Mouse (Mus musculus): ENCODE results near the gene Pcnx2. TPM values are rescaled to one million over a fixed set of nuclear protein-coding genes. Genes with fewer than 3 reads are reported as not detected.

Gene Pcnx2
- polyA plus RNA-seq, 1 experiment = 0.45 TPM

DNA sequence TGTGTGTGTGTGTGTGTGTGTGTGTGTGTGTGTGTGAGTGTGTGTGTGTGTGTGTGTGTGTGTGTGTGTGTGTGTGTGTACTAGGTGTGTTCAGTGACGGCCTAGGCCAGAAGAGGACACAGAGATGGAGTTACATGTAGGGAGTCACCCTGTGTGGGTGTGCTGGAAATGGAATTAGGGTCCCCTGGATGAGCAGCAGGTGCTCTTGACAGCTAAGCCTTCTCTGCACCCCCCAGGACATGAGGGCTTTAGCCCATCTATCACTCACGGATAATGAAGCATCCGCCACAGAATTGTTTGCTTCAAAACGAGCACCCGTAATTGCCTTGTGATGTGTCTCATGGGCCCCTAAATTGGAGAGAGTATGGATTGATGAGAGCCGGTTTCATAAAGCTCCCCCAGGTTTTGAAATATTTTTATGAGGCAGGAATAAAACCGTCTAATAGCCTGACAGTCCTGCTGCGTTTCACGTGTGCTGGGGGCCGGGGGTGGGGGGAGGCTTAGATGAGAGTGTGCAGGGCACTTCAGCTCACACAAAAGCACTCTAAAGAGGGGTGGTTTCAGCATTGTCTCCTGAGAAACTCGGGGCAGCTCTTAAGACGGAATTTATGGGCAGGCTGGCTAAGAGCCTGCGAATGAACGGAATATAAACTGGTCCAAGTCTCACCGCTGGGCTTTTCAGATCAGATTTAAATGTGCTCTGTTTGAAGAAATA lies 54.8 kb downstream of the Pcnx2 start:
- Histone ChIP-seq H3K36me3 (ENCODE audit: control insufficient read depth, insufficient read depth, low read length, poor library complexity, severe bottlenecking) (no peaks in the 10 kb centered on the region), H3K9me3 (replicated peaks; ENCODE audit: control insufficient read depth, insufficient read depth, low read length, poor library complexity, severe bottlenecking) (no peaks in the 10 kb centered on the region), H3K27me3 (ENCODE audit: control insufficient read depth, insufficient read depth, low read length, poor library complexity, severe bottlenecking) (no peaks in the 10 kb centered on the region), H3K27ac (ENCODE audit: insufficient read depth, low read length) (no peak overlapping the region), H3K4me3 (ENCODE audit: low read depth, low read length) (no peak overlapping the region), H3K4me1 (ENCODE audit: control insufficient read depth, insufficient read depth, low read length) (no peaks in the 10 kb centered on the region), H3K9ac (ENCODE audit: low read depth, poor library complexity, severe bottlenecking) (no peak overlapping the region)
- TF ChIP-seq CTCF (IDR thresholded peaks at IDR 0.05; ENCODE audit: low read depth, low read length) (no peak), EP300 (IDR thresholded peaks at IDR 0.05; ENCODE audit: insufficient read depth, low read depth, low read length) (no peak)

- Histone ChIP-seq H3K9ac (ENCODE audit: low read depth, poor library complexity, severe bottlenecking) (no peak overlapping the region), H3K4me3 (ENCODE audit: low read depth, low read length) (no peak overlapping the region), H3K36me3 (ENCODE audit: control insufficient read depth, insufficient read depth, low read length, poor library complexity, severe bottlenecking) (no peaks in the 10 kb centered on the region), H3K4me1 (ENCODE audit: control insufficient read depth, insufficient read depth, low read length) (no peaks in the 10 kb centered on the region), H3K27me3 (ENCODE audit: control insufficient read depth, insufficient read depth, low read length, poor library complexity, severe bottlenecking) (no peaks in the 10 kb centered on the region), H3K27ac (ENCODE audit: insufficient read depth, low read length) (no peak overlapping the region), H3K9me3 (replicated peaks; ENCODE audit: control insufficient read depth, insufficient read depth, low read length, poor library complexity, severe bottlenecking) (no peaks in the 10 kb centered on the region)
- no peak for TF ChIP-seq EP300 (IDR thresholded peaks at IDR 0.05; ENCODE audit: insufficient read depth, low read depth, low read length)
These were observed 56.0 kb downstream of the Pcnx2 start for GRCm38 (mm10) chr8:125842158-125842557.

- Histone ChIP-seq H3K9ac (ENCODE audit: low read depth, poor library complexity, severe bottlenecking) (no peak overlapping the region), H3K36me3 (ENCODE audit: control insufficient read depth, insufficient read depth, low read length, poor library complexity, severe bottlenecking) (no peaks in the 10 kb centered on the region), H3K27me3 (ENCODE audit: control insufficient read depth, insufficient read depth, low read length, poor library complexity, severe bottlenecking) (no peaks in the 10 kb centered on the region), H3K4me1 (ENCODE audit: control insufficient read depth, insufficient read depth, low read length) (no peaks in the 10 kb centered on the region), H3K27ac (ENCODE audit: insufficient read depth, low read length) (no peak overlapping the region), H3K4me3 (ENCODE audit: low read depth, low read length) (no peak overlapping the region), H3K9me3 (replicated peaks; ENCODE audit: control insufficient read depth, insufficient read depth, low read length, poor library complexity, severe bottlenecking) (no peaks in the 10 kb centered on the region)
- no peak for TF ChIP-seq POLR2A (IDR thresholded peaks at IDR 0.05; ENCODE audit: insufficient read depth, low read length)
- TF ChIP-seq CTCF (IDR thresholded peaks at IDR 0.05; ENCODE audit: low read depth, low read length) = no peak
- no peak for TF ChIP-seq EP300 (IDR thresholded peaks at IDR 0.05; ENCODE audit: insufficient read depth, low read depth, low read length)
These were observed 73.4 kb downstream of the Pcnx2 start for GRCm38 (mm10) chr8:125824688-125825087.

- Histone ChIP-seq H3K27ac (ENCODE audit: insufficient read depth, low read length) (no peak overlapping the region), H3K4me1 (ENCODE audit: control insufficient read depth, insufficient read depth, low read length) (no peaks in the 10 kb centered on the region), H3K9ac (ENCODE audit: low read depth, poor library complexity, severe bottlenecking) (no peak overlapping the region), H3K27me3 (ENCODE audit: control insufficient read depth, insufficient read depth, low read length, poor library complexity, severe bottlenecking) (no peaks in the 10 kb centered on the region), H3K36me3 (ENCODE audit: control insufficient read depth, insufficient read depth, low read length, poor library complexity, severe bottlenecking) (no peaks in the 10 kb centered on the region), H3K4me3 (ENCODE audit: low read depth, low read length) (no peak overlapping the region), H3K9me3 (replicated peaks; ENCODE audit: control insufficient read depth, insufficient read depth, low read length, poor library complexity, severe bottlenecking) (no peaks in the 10 kb centered on the region)
- TF ChIP-seq CTCF (IDR thresholded peaks at IDR 0.05; ENCODE audit: low read depth, low read length) (no peak), EP300 (IDR thresholded peaks at IDR 0.05; ENCODE audit: insufficient read depth, low read depth, low read length) (no peak), POLR2A (IDR thresholded peaks at IDR 0.05; ENCODE audit: insufficient read depth, low read length) (no peak)
These were observed 74.4 kb downstream of the Pcnx2 start for GRCm38 (mm10) chr8:125823719-125824118.

DNA sequence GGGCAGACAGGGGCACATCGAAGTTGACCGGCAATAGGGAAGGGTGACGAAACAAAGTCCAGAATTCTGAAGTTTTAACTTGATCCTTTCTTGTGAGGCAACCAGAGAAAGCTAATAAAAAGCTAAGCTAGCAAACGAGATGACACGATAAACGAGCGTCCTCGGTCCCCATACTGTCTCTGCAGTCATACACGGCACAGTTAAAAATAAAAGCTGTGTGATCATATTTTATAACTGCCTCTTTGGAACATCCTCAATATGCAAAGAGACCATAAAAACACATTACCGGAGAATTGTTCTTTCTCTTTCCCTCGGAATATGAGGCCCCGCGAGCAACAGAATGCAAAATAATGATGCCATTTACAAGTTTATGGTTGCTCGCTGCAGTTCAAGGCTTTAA lies 76.1 kb downstream of the Pcnx2 start:
- no peak overlapping the region for H3K27ac ChIP-seq (ENCODE audit: insufficient read depth, low read length)

GRCm38 (mm10) chr8:125819797-125820196 lies 78.3 kb downstream of the Pcnx2 start:
- H3K27me3 ChIP-seq (ENCODE audit: control insufficient read depth, insufficient read depth, low read length, poor library complexity, severe bottlenecking) = no peaks in the 10 kb centered on the region
- no peak overlapping the region for H3K9ac ChIP-seq (ENCODE audit: low read depth, poor library complexity, severe bottlenecking)
- H3K4me1 ChIP-seq (ENCODE audit: control insufficient read depth, insufficient read depth, low read length) = no peaks in the 10 kb centered on the region
- TF ChIP-seq CTCF (IDR thresholded peaks at IDR 0.05; ENCODE audit: low read depth, low read length) (no peak), POLR2A (IDR thresholded peaks at IDR 0.05; ENCODE audit: insufficient read depth, low read length) (no peak), EP300 (IDR thresholded peaks at IDR 0.05; ENCODE audit: insufficient read depth, low read depth, low read length) (no peak)
- no peaks in the 10 kb centered on the region for H3K36me3 ChIP-seq (ENCODE audit: control insufficient read depth, insufficient read depth, low read length, poor library complexity, severe bottlenecking)
- no peak overlapping the region for H3K4me3 ChIP-seq (ENCODE audit: low read depth, low read length)
- no peaks in the 10 kb centered on the region; the same call in 1 of the 2 replicates for H3K9me3 ChIP-seq (replicated peaks; ENCODE audit: control insufficient read depth, insufficient read depth, low read length, poor library complexity, severe bottlenecking)
- H3K27ac ChIP-seq (ENCODE audit: insufficient read depth, low read length) = no peak overlapping the region

More for the DNA sequence above, 76.1 kb downstream of the Pcnx2 start:
- H3K36me3 ChIP-seq (ENCODE audit: control insufficient read depth, insufficient read depth, low read length, poor library complexity, severe bottlenecking) = no peaks in the 10 kb centered on the region
- TF ChIP-seq POLR2A (IDR thresholded peaks at IDR 0.05; ENCODE audit: insufficient read depth, low read length) (no peak), EP300 (IDR thresholded peaks at IDR 0.05; ENCODE audit: insufficient read depth, low read depth, low read length) (no peak), CTCF (IDR thresholded peaks at IDR 0.05; ENCODE audit: low read depth, low read length) (no peak)
- no peaks in the 10 kb centered on the region for H3K27me3 ChIP-seq (ENCODE audit: control insufficient read depth, insufficient read depth, low read length, poor library complexity, severe bottlenecking)
- no peaks in the 10 kb centered on the region for H3K9me3 ChIP-seq (replicated peaks; ENCODE audit: control insufficient read depth, insufficient read depth, low read length, poor library complexity, severe bottlenecking)
- no peak overlapping the region for H3K4me3 ChIP-seq (ENCODE audit: low read depth, low read length)
- H3K9ac ChIP-seq (ENCODE audit: low read depth, poor library complexity, severe bottlenecking) = no peak overlapping the region
- H3K4me1 ChIP-seq (ENCODE audit: control insufficient read depth, insufficient read depth, low read length) = no peaks in the 10 kb centered on the region

Measured in ES-Bruce4 (cell line).